Mouse (Mus musculus) kidney, postnatal 4 days (tissue): ENCODE measurements around the gene Wdr25.
"Not testable (repeated sequence)": the region's sequence is repeated elsewhere in the genome, so short reads cannot be mapped to it uniquely, and the experiment has no call there.

Experiments
- DNase-seq, 2 experiments: peaks; one replicate each; pipeline ENCODE4 v3.0.0; 2021; ENCODE audit warnings: mixed read lengths in 2 of 2

The Wdr25 gene

GRCm38 (mm10) chr12:108892989-108893714, at the start of gene Wdr25:
TSS of gene Wdr25 (plus strand) at chr12:108893631.
- peak; percentile 24 to 41 for DNase-seq

GRCm38 (mm10) chr12:108848033-108848432, 45.4 kb upstream of the Wdr25 start:
- DNase-seq: not testable (repeated sequence)

- DNase-seq: no peak
These were observed 43.9 kb upstream of the Wdr25 start for GRCm38 (mm10) chr12:108849488-108850022.

- DNase-seq: peak in 1 of 2 experiments; percentile 40
These were observed 43.3 kb upstream of the Wdr25 start for GRCm38 (mm10) chr12:108850129-108850528.

- no peak for DNase-seq
These were observed 42.5 kb upstream of the Wdr25 start for GRCm38 (mm10) chr12:108850886-108851285.

GRCm38 (mm10) chr12:108852822-108853221, 40.6 kb upstream of the Wdr25 start:
- DNase-seq: no peak

GRCm38 (mm10) chr12:108855081-108855480, 38.4 kb upstream of the Wdr25 start:
- no peak for DNase-seq

- no peak for DNase-seq
These were observed 37.2 kb upstream of the Wdr25 start for GRCm38 (mm10) chr12:108856186-108856585.

GRCm38 (mm10) chr12:108857109-108857508, 36.3 kb upstream of the Wdr25 start:
- DNase-seq: no peak

- DNase-seq: peak; percentile 69 to 74
These were observed 35.7 kb upstream of the Wdr25 start for GRCm38 (mm10) chr12:108857589-108858184.

- DNase-seq: no peak
These were observed 34.9 kb upstream of the Wdr25 start for GRCm38 (mm10) chr12:108858486-108858885.

- DNase-seq: no peak
These were observed 28.4 kb upstream of the Wdr25 start for GRCm38 (mm10) chr12:108865007-108865494.

- peak; percentile 45 to 48 for DNase-seq
These were observed 23.9 kb upstream of the Wdr25 start for GRCm38 (mm10) chr12:108869575-108869974.

GRCm38 (mm10) chr12:108873122-108873521, 20.3 kb upstream of the Wdr25 start:
- DNase-seq: no peak

- DNase-seq: no peak
These were observed 14.3 kb upstream of the Wdr25 start for GRCm38 (mm10) chr12:108879138-108879537.

- no peak for DNase-seq
These were observed 12.8 kb upstream of the Wdr25 start for GRCm38 (mm10) chr12:108880606-108881005.

- no peak for DNase-seq
These were observed 12.2 kb upstream of the Wdr25 start for GRCm38 (mm10) chr12:108881192-108881591.

- no peak for DNase-seq
These were observed 10.7 kb upstream of the Wdr25 start for GRCm38 (mm10) chr12:108882776-108883175.

- DNase-seq: no peak
These were observed 7.5 kb upstream of the Wdr25 start for GRCm38 (mm10) chr12:108885906-108886305.

- no peak for DNase-seq
These were observed 6.4 kb upstream of the Wdr25 start for GRCm38 (mm10) chr12:108887077-108887476.

- DNase-seq: no peak
These were observed 4.8 kb upstream of the Wdr25 start for GRCm38 (mm10) chr12:108888632-108889031.

- peak; percentile 95 to 97 for DNase-seq
These were observed 442 bp downstream of the Wdr25 start, which contains the start of gene Wars for GRCm38 (mm10) chr12:108893715-108894431. TSS of gene Wars (minus strand) at chr12:108894174.

- DNase-seq: no peak
These were observed 993 bp downstream of the Wdr25 start for GRCm38 (mm10) chr12:108894432-108894816.
